Mouse (Mus musculus) v-Abl transformed pro-B cells (cell line): ENCODE data around the gene Smg6.

Source experiments
- in situ Hi-C, 2 experiments: fragments of 400-800 bp; cut with MboI; formaldehyde crosslinking; loops; one replicate each; pipeline ENCODE4 v1.15.1; 2025; ENCODE audit not compliant: unreplicated experiment in 2 of 2

The Smg6 gene

GRCm38 (mm10) chr11:75198792-75199191 is 273.2 kb downstream of the Smg6 start:
- in situ Hi-C loops: loop anchor here in 1 of 2 experiments (10.0 to 25.0 kb wide), 2 partner anchors 186 to 289 kb away; partner anchors contain the start of gene Prpf8

- in situ Hi-C loops: loop anchor here in 1 of 2 experiments (10.0 to 25.0 kb wide), 2 partner anchors 185 to 287 kb away; partner anchors contain the start of gene Prpf8
These were observed 274.3 kb downstream of the Smg6 start for GRCm38 (mm10) chr11:75199951-75200350.

- in situ Hi-C loops: no loop called here
These were observed 275.3 kb downstream of the Smg6 start for GRCm38 (mm10) chr11:75200935-75201334.

GRCm38 (mm10) chr11:75201721-75202120 is 276.1 kb downstream of the Smg6 start:
- in situ Hi-C loops: no loop called here

- in situ Hi-C loops: no loop called here
These were observed 278.3 kb downstream of the Smg6 start for GRCm38 (mm10) chr11:75203926-75204325.

GRCm38 (mm10) chr11:75204472-75204871 is 278.8 kb downstream of the Smg6 start:
- in situ Hi-C loops: no loop called here

- in situ Hi-C loops: no loop called here
These were observed 280.7 kb downstream of the Smg6 start for GRCm38 (mm10) chr11:75206347-75206746.

GRCm38 (mm10) chr11:75209363-75209762 is 283.7 kb downstream of the Smg6 start:
- in situ Hi-C loops: no loop called here

GRCm38 (mm10) chr11:75210093-75210492 is 284.5 kb downstream of the Smg6 start:
- in situ Hi-C loops: no loop called here

GRCm38 (mm10) chr11:75210755-75211154 is 285.1 kb downstream of the Smg6 start:
- in situ Hi-C loops: no loop called here

GRCm38 (mm10) chr11:75212031-75212667 is 286.5 kb downstream of the Smg6 start:
- in situ Hi-C loops: no loop called here

- in situ Hi-C loops: no loop called here
These were observed 287.3 kb downstream of the Smg6 start for GRCm38 (mm10) chr11:75212876-75213275.

- in situ Hi-C loops: no loop called here
These were observed 287.9 kb downstream of the Smg6 start for GRCm38 (mm10) chr11:75213372-75214080.
